Mouse (Mus musculus) liver, embryonic 14.5 days (tissue): ENCODE data around the gene Ap2a2.

ENCODE experiments used
- CTCF ChIP-seq: IDR thresholded peaks from 2 replicates; pipeline ENCODE4 v1.5.1; 2016; ENCODE audit warnings: antibody characterized with exemption, low read depth, control low read depth
- EP300 ChIP-seq: IDR thresholded peaks from 2 replicates; pipeline ENCODE4 v1.6.1; 2016; ENCODE audit warnings: antibody characterized with exemption, low read depth

DNA sequence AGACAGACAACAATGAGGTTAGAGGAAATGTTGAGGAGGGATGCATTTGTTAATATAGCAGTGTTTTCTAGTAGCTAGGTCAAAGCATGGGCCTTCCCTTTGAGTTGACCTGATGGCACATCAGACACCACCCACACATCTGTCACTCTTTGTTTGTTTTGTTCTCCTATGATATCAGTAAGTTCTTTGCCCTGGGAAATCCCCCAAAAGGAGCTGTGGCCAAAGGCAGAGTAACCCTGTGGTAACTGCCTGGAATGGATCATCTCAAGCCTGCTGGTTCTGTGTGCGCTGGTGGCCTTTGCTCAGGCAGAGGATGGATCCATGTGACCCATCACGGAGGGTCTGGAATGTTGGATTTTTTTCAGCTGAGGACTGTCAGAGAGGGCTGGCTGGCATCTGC, 66.0 kb downstream of the Ap2a2 start:
- TF ChIP-seq CTCF (no peak), EP300 (no peak)
